In the genomic region with DNA sequence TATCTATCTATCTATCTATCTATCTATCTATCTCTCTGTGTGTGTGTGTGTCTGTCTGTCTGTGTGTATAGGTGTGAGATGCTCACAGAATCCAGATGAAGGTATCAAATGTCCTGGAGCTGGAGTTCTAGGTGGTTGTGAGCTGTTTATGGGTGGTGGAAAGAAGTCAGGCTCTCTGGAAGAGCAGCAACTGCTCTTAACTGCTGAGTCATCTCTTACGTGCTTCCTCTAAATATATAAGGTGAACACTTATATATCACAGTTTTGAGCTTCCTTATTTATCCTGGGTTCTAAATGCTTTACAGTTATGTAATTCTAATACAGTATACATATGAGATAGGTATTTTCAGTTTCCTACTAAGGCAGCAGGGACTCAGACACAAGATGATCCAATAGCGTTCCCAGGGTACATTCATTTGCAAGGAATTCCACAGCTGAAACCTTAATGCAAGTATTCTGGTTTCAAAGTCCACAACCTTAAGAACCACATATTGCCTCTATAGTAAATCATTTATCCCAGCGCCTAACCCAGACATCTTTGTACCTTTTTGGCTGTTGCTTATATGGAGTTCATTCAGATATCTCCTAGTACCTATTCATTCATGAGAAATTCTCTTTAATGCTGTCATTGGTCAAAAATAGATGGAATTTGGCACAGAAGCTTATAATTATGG, we compare ENCODE assay signal across 29 mouse cellular contexts. TPM values are rescaled to one million over a fixed set of nuclear protein-coding genes. Genes with fewer than 3 reads are reported as not detected.
DNase-seq lines count a peak whose midpoint lies in the region; ATAC-seq and TF ChIP-seq lines count a peak whose summit lies in the region.
"Had no signal": no experiment of that assay in that cellular context is flagged by ENCODE, and none has a peak within 500 bp of the region (broad histone marks: within the 10 kb centered on the region; RNA-seq: fewer than 3 reads in every experiment).

No protein-coding gene starts in this region.

- H3K4me2 ChIP-seq in midbrain, embryonic 11.5 days = no peak overlapping the region
- no peak overlapping the region for H3K4me2 ChIP-seq in midbrain, embryonic 14.5 days (ENCODE audit: low read length)
- 0 out of 2 replicates have a peak overlapping the region, but pooled peaks have one; percentile 10 for H3K4me2 ChIP-seq in intestine, postnatal 0 days (replicated peaks; ENCODE audit: low read depth)
- H3K4me2 ChIP-seq: embryonic facial prominence, embryonic 13.5 days; forebrain, embryonic 12.5 days; hindbrain, embryonic 12.5 days; hindbrain, embryonic 15.5 days had no signal

- intact Hi-C loops in heart, postnatal 14 days (cut with DNase I) = no loop called here

- H3K27ac ChIP-seq in midbrain, embryonic 11.5 days (ENCODE audit: low read depth, low read length) = no peak overlapping the region
- H3K27ac ChIP-seq in midbrain, embryonic 14.5 days (replicated peaks; ENCODE audit: low read depth, low read length) = no peak overlapping the region
- H3K27ac ChIP-seq in intestine, postnatal 0 days (ENCODE audit: low read depth, low read length) = no peak overlapping the region
- H3K27ac ChIP-seq: embryonic facial prominence, embryonic 10.5 days; embryonic facial prominence, embryonic 13.5 days; forebrain, embryonic 12.5 days; gastrocnemius, adult 2 months; hindbrain, embryonic 12.5 days; hindbrain, embryonic 15.5 days had no signal

- no peak for ATAC-seq in midbrain, embryonic 11.5 days (ENCODE audit: low FRiP score)
- ATAC-seq in midbrain, embryonic 14.5 days (ENCODE audit: low FRiP score, low TSS enrichment) = no peak
- ATAC-seq in intestine, postnatal 0 days = peak; percentile 88
- ATAC-seq: forebrain, embryonic 16.5 days had no signal

- DNase-seq in heart, adult 11 months = peak; percentile 5
- no peak for DNase-seq in heart, postnatal 14 days
- peak; percentile 6 for DNase-seq in midbrain, embryonic 11.5 days (ENCODE audit: low spot score, missing footprints)
- no peak for DNase-seq in midbrain, embryonic 14.5 days
- peak; percentile 43 for DNase-seq in yolk sac, embryonic 10.5 days (ENCODE audit: low spot score)
- no peak for DNase-seq in frontal cortex, postnatal 25 days (ENCODE audit: low spot score in 2 of 2)
- no peak for DNase-seq in lung, adult 18-20 months
- DNase-seq: adrenal gland, adult 2 months; adrenal gland, postnatal 14 days; cerebellum, adult 11 months; cerebellum, adult 2 months; cerebellum, adult 9-11 months; cerebellum, postnatal 25 days; embryo, embryonic 11 days; gastrocnemius, adult 2 months; gastrocnemius, postnatal 14 days; heart, adult 18-20 months had no signal

- no peaks in the 10 kb centered on the region for H3K36me3 ChIP-seq in midbrain, embryonic 11.5 days (ENCODE audit: control insufficient read depth, insufficient read depth, low read length)
- no peaks in the 10 kb centered on the region for H3K36me3 ChIP-seq in midbrain, embryonic 14.5 days (ENCODE audit: control insufficient read depth, insufficient read depth, low read length)
- no peaks in the 10 kb centered on the region for H3K36me3 ChIP-seq in intestine, postnatal 0 days (ENCODE audit: control insufficient read depth, insufficient read depth)
- H3K36me3 ChIP-seq: embryonic facial prominence, embryonic 10.5 days; embryonic facial prominence, embryonic 13.5 days; forebrain, embryonic 12.5 days; G1E; heart, embryonic 12.5 days; hindbrain, embryonic 12.5 days; hindbrain, embryonic 15.5 days had no signal

- WGBS in midbrain, embryonic 11.5 days = 93% methylated on average over 3 of the region's 3 CpGs
- 95% methylated on average over 3 of the region's 3 CpGs for WGBS in midbrain, embryonic 14.5 days
- 41% methylated on average over 3 of the region's 3 CpGs for WGBS in intestine, postnatal 0 days

- no peak overlapping the region for H3K9ac ChIP-seq in midbrain, embryonic 11.5 days (ENCODE audit: low read length)
- no peak overlapping the region for H3K9ac ChIP-seq in midbrain, embryonic 14.5 days (replicated peaks; ENCODE audit: low read length)
- no peak overlapping the region for H3K9ac ChIP-seq in intestine, postnatal 0 days (ENCODE audit: low read depth, low read length)
- H3K9ac ChIP-seq: embryonic facial prominence, embryonic 13.5 days; forebrain, embryonic 12.5 days; heart, embryonic 12.5 days; hindbrain, embryonic 12.5 days; hindbrain, embryonic 15.5 days had no signal

- no peaks in the 10 kb centered on the region for H3K4me1 ChIP-seq in midbrain, embryonic 11.5 days (ENCODE audit: control insufficient read depth, insufficient read depth, low read length)
- no peaks in the 10 kb centered on the region for H3K4me1 ChIP-seq in midbrain, embryonic 14.5 days (ENCODE audit: control insufficient read depth, insufficient read depth, low read length)
- H3K4me1 ChIP-seq in intestine, postnatal 0 days (replicated peaks; ENCODE audit: control insufficient read depth, insufficient read depth, low read length) = peaks cover 2% of the 10 kb centered on the region; the same call in 1 of the 2 replicates
- H3K4me1 ChIP-seq: embryonic facial prominence, embryonic 10.5 days; forebrain, embryonic 12.5 days; hindbrain, embryonic 12.5 days; hindbrain, embryonic 15.5 days had no signal

- no peak overlapping the region for H3K4me3 ChIP-seq in midbrain, embryonic 11.5 days (ENCODE audit: low read depth, low read length)
- no peak overlapping the region for H3K4me3 ChIP-seq in midbrain, embryonic 14.5 days (replicated peaks; ENCODE audit: low read depth, low read length)
- no peak overlapping the region for H3K4me3 ChIP-seq in intestine, postnatal 0 days (ENCODE audit: low read depth, low read length)
- H3K4me3 ChIP-seq: embryonic facial prominence, embryonic 10.5 days; embryonic facial prominence, embryonic 13.5 days; erythroblast, embryonic 14.5 days; forebrain, embryonic 12.5 days; gastrocnemius, adult 2 months; heart, embryonic 12.5 days; hindbrain, embryonic 12.5 days; hindbrain, embryonic 15.5 days had no signal

- H3K9me3 ChIP-seq in midbrain, embryonic 11.5 days (ENCODE audit: control insufficient read depth, low read length) = no peaks in the 10 kb centered on the region
- no peaks in the 10 kb centered on the region for H3K9me3 ChIP-seq in midbrain, embryonic 14.5 days (ENCODE audit: control insufficient read depth, low read length)
- H3K9me3 ChIP-seq in intestine, postnatal 0 days (ENCODE audit: control insufficient read depth) = no peaks in the 10 kb centered on the region
- H3K9me3 ChIP-seq: embryonic facial prominence, embryonic 10.5 days; embryonic facial prominence, embryonic 13.5 days; forebrain, embryonic 12.5 days; G1E; heart, embryonic 12.5 days; hindbrain, embryonic 12.5 days; hindbrain, embryonic 15.5 days had no signal

- no peaks in the 10 kb centered on the region for H3K27me3 ChIP-seq in midbrain, embryonic 11.5 days (ENCODE audit: control insufficient read depth, insufficient read depth, low read length)
- H3K27me3 ChIP-seq in midbrain, embryonic 14.5 days (ENCODE audit: control insufficient read depth, insufficient read depth, low read length) = no peaks in the 10 kb centered on the region
- no peaks in the 10 kb centered on the region for H3K27me3 ChIP-seq in intestine, postnatal 0 days (replicated peaks; ENCODE audit: control insufficient read depth, insufficient read depth, low read length)
- H3K27me3 ChIP-seq: embryonic facial prominence, embryonic 13.5 days; forebrain, embryonic 12.5 days; heart, embryonic 12.5 days; hindbrain, embryonic 12.5 days; hindbrain, embryonic 15.5 days had no signal

- TF ChIP-seq CTCF in intestine, postnatal 0 days (IDR thresholded peaks at IDR 0.05; ENCODE audit: low read depth) = no peak

RNA-seq across cellular contexts. Expression of a gene that starts 48.6 kb away (rescaled TPM):
- total RNA-seq in heart, postnatal 14 days (2021) = 10 to 100 TPM in 1 of 2 experiments, 1 to 10 TPM in 1; 9.4 to 11.1 TPM
- polyA plus RNA-seq in midbrain, embryonic 11.5 days (2014; fragmentation: Nextera tagmentation; extraction: Ambion mirVana) = 57.0 and 63.0 TPM in 2 replicates
- polyA plus RNA-seq in midbrain, embryonic 14.5 days (2014; fragmentation: Nextera tagmentation; extraction: Ambion mirVana) = 47.4 and 52.1 TPM in 2 replicates
- polyA plus RNA-seq in intestine, postnatal 0 days (2015; fragmentation: Nextera tagmentation; extraction: Ambion mirVana) = 38.0 TPM in 2 replicates

RNA-seq across cellular contexts. Expression of a gene that starts 56.9 kb away (rescaled TPM):
- total RNA-seq in heart, postnatal 14 days (2021) = under 1 TPM in 1 of 2 experiments, not detected in 1; 0.24 TPM
- polyA plus RNA-seq in midbrain, embryonic 11.5 days (2014; fragmentation: Nextera tagmentation; extraction: Ambion mirVana) = 43.4 and 48.9 TPM in 2 replicates
- 114 and 129 TPM in 2 replicates for polyA plus RNA-seq in midbrain, embryonic 14.5 days (2014; fragmentation: Nextera tagmentation; extraction: Ambion mirVana)
- not detected in 2 replicates for polyA plus RNA-seq in intestine, postnatal 0 days (2015; fragmentation: Nextera tagmentation; extraction: Ambion mirVana)
- total RNA-seq: adrenal gland, adult 2 months; gastrocnemius, adult 2 months; gastrocnemius, postnatal 14 days; gastrocnemius, postnatal 4 days; heart, adult 18-20 months; hematopoietic stem cell, adult 5-6 weeks had no signal
- polyA plus RNA-seq: erythroblast, embryonic 14.5 days had no signal

RNA-seq across cellular contexts. Expression of a gene that starts 58.0 kb away (rescaled TPM):
- 10 to 100 TPM; 22.2 to 23.5 TPM for total RNA-seq in heart, postnatal 14 days (2021)
- 12.2 and 13.3 TPM in 2 replicates for polyA plus RNA-seq in midbrain, embryonic 11.5 days (2014; fragmentation: Nextera tagmentation; extraction: Ambion mirVana)
- 12.1 and 15.0 TPM in 2 replicates for polyA plus RNA-seq in midbrain, embryonic 14.5 days (2014; fragmentation: Nextera tagmentation; extraction: Ambion mirVana)
- 18.3 and 19.1 TPM in 2 replicates for polyA plus RNA-seq in intestine, postnatal 0 days (2015; fragmentation: Nextera tagmentation; extraction: Ambion mirVana)
- polyA plus RNA-seq: erythroblast, embryonic 14.5 days had no signal

Comparison
In these comparisons a context has a peak if more than half of its experiments do, and no peak if none do; other contexts are left out.
1. DNase-seq: peak in heart, adult 11 months (single experiment), midbrain, embryonic 11.5 days (single experiment) and yolk sac, embryonic 10.5 days (single experiment); none in heart, postnatal 14 days (0 of 2), midbrain, embryonic 14.5 days (single experiment), frontal cortex, postnatal 25 days (0 of 2) and lung, adult 18-20 months (0 of 2).
2. RNA of a gene that starts 56.9 kb away (polyA plus RNA-seq): 114 to 129 TPM in midbrain, embryonic 14.5 days and 43.4 to 48.9 TPM in midbrain, embryonic 11.5 days; not detected in intestine, postnatal 0 days; every median in the first group is over 10 times any median in the second.